Mouse (Mus musculus): ENCODE measurements around the gene Sncb. TPM values are rescaled to one million over a fixed set of nuclear protein-coding genes. Genes with fewer than 3 reads are reported as not detected.

Sncb gene
- total and polyA plus RNA-seq, 3 experiments = not detected

DNA sequence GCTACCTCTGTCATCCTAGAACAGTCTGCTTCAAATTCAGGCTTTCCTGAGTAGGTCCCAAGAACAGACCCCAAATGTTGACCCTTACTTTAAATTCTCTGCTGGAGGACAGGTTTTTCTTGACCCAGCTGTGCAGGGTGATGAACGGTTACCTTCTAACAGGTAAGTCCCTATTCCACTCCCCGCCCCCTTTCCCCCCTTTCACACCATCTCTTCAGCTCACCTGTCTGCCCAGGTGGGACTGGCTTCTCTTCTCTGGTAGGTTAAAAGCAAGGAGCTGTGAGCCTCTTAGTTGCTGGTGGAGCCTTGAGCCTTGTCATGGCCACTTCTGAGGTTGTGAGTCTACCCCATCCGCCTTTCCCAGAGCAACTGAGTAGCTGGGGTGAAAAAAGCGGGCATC lies 17.3 kb upstream of the Sncb start, which contains the start of gene Eif4e1b:
TSS of gene Eif4e1b (plus strand) at position 301 of the 400 bp plus-strand sequence.
- H3K9ac ChIP-seq (ENCODE audit: control insufficient read depth, low read depth, low read length, poor library complexity, severe bottlenecking) = no peak within 1 kb of the TSS
- no peaks in the 10 kb centered on the region for H3K79me2 ChIP-seq (ENCODE audit: control insufficient read depth, insufficient read depth, low read length, poor library complexity)
- H3K9me3 ChIP-seq (replicated peaks; ENCODE audit: insufficient read depth, low read length) = no peaks in the 10 kb centered on the region
- DNase-seq (ENCODE audit: low read depth, low spot score) = no peak
- no peaks in the 10 kb centered on the region for H3K36me3 ChIP-seq (ENCODE audit: control insufficient read depth in 1 of 2, insufficient read depth in 2 of 2, low read length in 2 of 2)
- H3K4me3 ChIP-seq (ENCODE audit: control insufficient read depth in 1 of 2, insufficient read depth in 1 of 2, low read depth in 2 of 2, low read length in 2 of 2) = no peak within 1 kb of the TSS
- peaks cover 3 to 15% of the 10 kb centered on the region in 2 experiments; a peak in 3 of 4 replicates for H3K27me3 ChIP-seq (ENCODE audit: control insufficient read depth in 1 of 2, insufficient read depth in 2 of 2, low read length in 2 of 2)
- no peak within 1 kb of the TSS for H3K27ac ChIP-seq (ENCODE audit: control insufficient read depth, low read depth, low read length)
- TF ChIP-seq E2F4 (IDR thresholded peaks at IDR 0.05; ENCODE audit: borderline replicate concordance, low read depth, low read length) (no peak), CHD2 (IDR thresholded peaks at IDR 0.05; ENCODE audit: low read length) (no peak), MEF2A (IDR thresholded peaks at IDR 0.05; ENCODE audit: extremely low read depth, insufficient replicate concordance, low read depth, low read length, poor library complexity, severe bottlenecking) (no peak), USF2 (IDR thresholded peaks at IDR 0.05; ENCODE audit: borderline replicate concordance in 1 of 2, insufficient read depth in 1 of 2, low read depth in 1 of 2, low read length in 2 of 2) (no peak), KAT2A (conservative IDR thresholded peaks at IDR 0.05; ENCODE audit: low read depth, low read length) (no peak), NELFE (IDR thresholded peaks at IDR 0.05; ENCODE audit: low read depth, low read length) (no peak), ETS1 (IDR thresholded peaks at IDR 0.05; ENCODE audit: low read depth, low read length) (no peak), MXI1 (IDR thresholded peaks at IDR 0.05; ENCODE audit: low read depth, low read length) (no peak), POLR2AphosphoS2 (IDR thresholded peaks at IDR 0.05; ENCODE audit: low read length) (no peak), MAZ (IDR thresholded peaks at IDR 0.05; ENCODE audit: low read depth, low read length) (no peak), RCOR1 (IDR thresholded peaks at IDR 0.05; ENCODE audit: low read depth, low read length) (no peak)
- no peaks in the 10 kb centered on the region for H3K4me1 ChIP-seq (ENCODE audit: control insufficient read depth in 1 of 2, insufficient read depth in 2 of 2, low read length in 2 of 2)

DNA sequence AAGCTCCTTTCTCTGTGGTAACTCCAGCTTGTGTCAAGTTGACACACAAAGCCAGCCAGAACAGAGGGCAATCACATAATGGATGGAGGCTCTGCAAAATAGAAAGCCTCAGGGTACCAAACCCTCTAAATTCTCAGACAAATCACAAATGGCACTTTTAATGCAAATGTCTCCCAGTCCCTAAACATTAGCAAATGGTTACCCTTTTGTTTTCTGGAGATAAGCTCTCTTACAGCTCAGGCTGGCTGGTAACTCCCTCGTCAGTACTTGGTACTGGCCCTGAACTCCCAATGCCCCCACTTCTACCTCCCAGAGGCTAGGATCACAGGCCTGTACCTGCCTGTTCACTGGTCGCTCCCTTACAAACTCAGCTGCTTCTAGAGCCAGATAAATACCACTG lies 16.8 kb upstream of the Sncb start:
- H3K9me3 ChIP-seq (replicated peaks; ENCODE audit: insufficient read depth, low read length) = no peaks in the 10 kb centered on the region
- H3K4me3 ChIP-seq (ENCODE audit: control insufficient read depth in 1 of 2, insufficient read depth in 1 of 2, low read depth in 2 of 2, low read length in 2 of 2) = no peak overlapping the region
- H3K27me3 ChIP-seq (ENCODE audit: control insufficient read depth in 1 of 2, insufficient read depth in 2 of 2, low read length in 2 of 2) = peaks cover 3 to 15% of the 10 kb centered on the region in 2 experiments; a peak in 3 of 4 replicates
- H3K27ac ChIP-seq (ENCODE audit: control insufficient read depth, low read depth, low read length) = no peak overlapping the region
- TF ChIP-seq MYC (IDR thresholded peaks at IDR 0.05; ENCODE audit: low read depth, low read length) (no peak), MEF2A (IDR thresholded peaks at IDR 0.05; ENCODE audit: extremely low read depth, insufficient replicate concordance, low read depth, low read length, poor library complexity, severe bottlenecking) (no peak), MAFK (IDR thresholded peaks at IDR 0.05; ENCODE audit: borderline replicate concordance, low read depth, low read length) (no peak), RAD21 (IDR thresholded peaks at IDR 0.05; ENCODE audit: low read depth, low read length) (no peak), TAL1 (IDR thresholded peaks at IDR 0.05; ENCODE audit: low read length) (no peak), BHLHE40 (IDR thresholded peaks at IDR 0.05; ENCODE audit: borderline replicate concordance, low read depth, low read length) (no peak), CHD1 (IDR thresholded peaks at IDR 0.05; ENCODE audit: low read depth, low read length) (no peak), RCOR1 (IDR thresholded peaks at IDR 0.05; ENCODE audit: low read depth, low read length) (no peak), KAT2A (conservative IDR thresholded peaks at IDR 0.05; ENCODE audit: low read depth, low read length) (no peak), GATA1 (IDR thresholded peaks at IDR 0.05; ENCODE audit: low read depth, low read length) (no peak), MAX (IDR thresholded peaks at IDR 0.05; ENCODE audit: low read length) (no peak), EP300 (IDR thresholded peaks at IDR 0.05; ENCODE audit: low read depth in 1 of 2, low read length in 2 of 2) (no peak), MAZ (IDR thresholded peaks at IDR 0.05; ENCODE audit: low read depth, low read length) (no peak), SIN3A (IDR thresholded peaks at IDR 0.05; ENCODE audit: low read length) (no peak), ZMIZ1 (IDR thresholded peaks at IDR 0.05; ENCODE audit: low read depth, low read length) (no peak), ZNF384 (IDR thresholded peaks at IDR 0.05; ENCODE audit: low read depth, low read length) (no peak)
- H3K36me3 ChIP-seq (ENCODE audit: control insufficient read depth in 1 of 2, insufficient read depth in 2 of 2, low read length in 2 of 2) = no peaks in the 10 kb centered on the region
- no peaks in the 10 kb centered on the region for H3K79me2 ChIP-seq (ENCODE audit: control insufficient read depth, insufficient read depth, low read length, poor library complexity)
- H3K9ac ChIP-seq (ENCODE audit: control insufficient read depth, low read depth, low read length, poor library complexity, severe bottlenecking) = no peak overlapping the region
- no peaks in the 10 kb centered on the region for H3K4me1 ChIP-seq (ENCODE audit: control insufficient read depth in 1 of 2, insufficient read depth in 2 of 2, low read length in 2 of 2)
- DNase-seq (ENCODE audit: low read depth, low spot score) = no peak
